Mouse (Mus musculus) intestine, postnatal 0 days (tissue): ENCODE results near the gene Apol8. TPM values are rescaled to one million over a fixed set of nuclear protein-coding genes. Genes with fewer than 3 reads are reported as not detected.
A peak's percentile ranks its signal among the peaks of the same experiment; 100 is the strongest.
"Not testable (repeated sequence)": the region's sequence is repeated elsewhere in the genome, so short reads cannot be mapped to it uniquely, and the experiment has no call there.

Source experiments
- ATAC-seq: fragments of 200-750 bp; cut with Nextera tagmentation; 2 replicates; pipeline ENCODE4 v1.8.0; 2017; ENCODE audit warnings: mild to moderate bottlenecking, moderate TSS enrichment, moderate library complexity
- H3K27ac ChIP-seq: fragments of 300-500 bp; sonication (generic); 2 replicates; pipeline ENCODE4 v1.5.1; 2014; ENCODE audit warnings: mild to moderate bottlenecking, low read depth, low read length, moderate library complexity
- H3K27me3 ChIP-seq: fragments of 300-500 bp; sonication (generic); replicated peaks from 2 replicates; pipeline ENCODE4 v1.6.1; 2014; ENCODE audit warnings: low read length, mixed read lengths; ENCODE audit not compliant: control insufficient read depth, insufficient read depth
- H3K36me3 ChIP-seq: fragments of 300-500 bp; sonication (generic); 2 replicates; pipeline ENCODE4 v1.6.1; 2014; ENCODE audit warnings: mild to moderate bottlenecking, moderate library complexity; ENCODE audit not compliant: control insufficient read depth, insufficient read depth
- H3K4me1 ChIP-seq: fragments of 300-500 bp; sonication (generic); replicated peaks from 2 replicates; pipeline ENCODE4 v1.6.1; 2014; ENCODE audit warnings: antibody characterized with exemption, low read length, mixed read lengths; ENCODE audit not compliant: control insufficient read depth, insufficient read depth
- H3K4me2 ChIP-seq: fragments of 300-500 bp; sonication (generic); replicated peaks from 2 replicates; pipeline ENCODE4 v1.6.1; 2014; ENCODE audit warnings: low read depth, mild to moderate bottlenecking, moderate library complexity
- H3K4me3 ChIP-seq: fragments of 300-500 bp; sonication (generic); 2 replicates; pipeline ENCODE4 v1.5.1; 2014; ENCODE audit warnings: low read depth, low read length
- H3K9ac ChIP-seq: fragments of 300-500 bp; sonication (generic); 2 replicates; pipeline ENCODE4 v1.6.1; 2014; ENCODE audit warnings: mild to moderate bottlenecking, low read depth, low read length
- H3K9me3 ChIP-seq: fragments of 300-500 bp; sonication (generic); 2 replicates; pipeline ENCODE4 v1.6.1; 2016; ENCODE audit warnings: mixed run types; ENCODE audit not compliant: control insufficient read depth
- CTCF ChIP-seq: sonication (generic); IDR thresholded peaks from 2 replicates; pipeline ENCODE4 v1.5.1; 2016; ENCODE audit warnings: low read depth, mild to moderate bottlenecking, control low read depth, antibody characterized with exemption, moderate library complexity
- WGBS: fragments of 180-500 bp; shearing (Covaris S2); extraction: QIAGEN DNeasy Blood & Tissue Kit; methylation state at CpG from one replicate; pipeline ENCODE4 v1.1.7; 2014; 5-methylcytosine and 5-hydroxymethylcytosine counted together
- polyA plus RNA-seq: library from polyadenylated mRNA; unstranded; fragments of >200 nt; fragmentation: Nextera tagmentation; extraction: Ambion mirVana; gene quantifications from 2 replicates; pipeline ENCODE4 v1.2.1, GENCODE M21; 2015

Apol8 gene
- polyA plus RNA-seq, 1 experiment from 2014 or later = not detected

GRCm38 (mm10) chr15:77740511-77741297 lies 16.1 kb downstream of the Apol8 start:
- H3K4me3 ChIP-seq = no peak overlapping the region
- no peaks in the 10 kb centered on the region for H3K4me1 ChIP-seq
- H3K9ac ChIP-seq = no peak overlapping the region
- ATAC-seq = peak; percentile 84
- H3K9me3 ChIP-seq = no peaks in the 10 kb centered on the region
- 54% methylated on average over 9 of the region's 9 CpGs for whole genome bisulfite sequencing
- peak; percentile 74 for TF ChIP-seq CTCF
- no peak overlapping the region for H3K4me2 ChIP-seq
- no peak overlapping the region for H3K27ac ChIP-seq
- no peaks in the 10 kb centered on the region for H3K36me3 ChIP-seq
- H3K27me3 ChIP-seq = peaks cover 9% of the 10 kb centered on the region

GRCm38 (mm10) chr15:77733903-77734302 lies 22.9 kb downstream of the Apol8 start:
- H3K9ac ChIP-seq, H3K4me1 ChIP-seq, H3K9me3 ChIP-seq, H3K27me3 ChIP-seq, H3K27ac ChIP-seq, H3K4me3 ChIP-seq, H3K4me2 ChIP-seq, H3K36me3 ChIP-seq: not testable (repeated sequence)
- 62% methylated on average over 4 of the region's 4 CpGs for WGBS
- ATAC-seq = peak; percentile 9; the same call in 1 of the 2 replicates

DNA sequence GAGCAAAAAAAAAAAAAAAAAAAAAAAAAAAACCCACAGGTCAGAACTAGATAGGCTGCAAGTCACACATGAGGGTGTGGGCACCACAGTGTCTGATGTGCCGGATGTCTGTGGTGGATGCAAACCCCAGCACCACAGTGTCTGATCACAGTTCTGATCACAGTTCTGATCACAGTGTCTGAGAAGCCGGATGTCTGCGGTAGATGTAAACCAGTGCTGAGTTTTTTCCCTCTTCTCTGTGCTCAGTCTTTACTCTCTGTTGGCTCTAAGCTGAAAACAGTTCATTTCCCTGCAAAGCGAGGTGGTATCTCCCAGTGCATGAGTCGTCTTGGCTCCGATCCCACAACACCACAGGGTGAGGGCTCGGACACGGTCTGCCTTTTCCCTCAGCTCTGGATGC lies 23.4 kb downstream of the Apol8 start:
- WGBS = 57% methylated on average over 8 of the region's 8 CpGs
- not testable (repeated sequence) for H3K27me3 ChIP-seq, H3K27ac ChIP-seq, H3K4me3 ChIP-seq, H3K9ac ChIP-seq, H3K9me3 ChIP-seq, ATAC-seq, H3K36me3 ChIP-seq, H3K4me1 ChIP-seq, H3K4me2 ChIP-seq

- not testable (repeated sequence) for H3K27me3 ChIP-seq, H3K4me1 ChIP-seq, H3K4me3 ChIP-seq, H3K27ac ChIP-seq, H3K9me3 ChIP-seq, ATAC-seq, H3K4me2 ChIP-seq, H3K9ac ChIP-seq, H3K36me3 ChIP-seq
- WGBS = 79% methylated on average over 10 of the region's 10 CpGs
Observed at GRCm38 (mm10) chr15:77732851-77733250, 24.0 kb downstream of the Apol8 start.

GRCm38 (mm10) chr15:77731605-77732004 lies 25.2 kb downstream of the Apol8 start:
- no peak for TF ChIP-seq CTCF
- H3K9me3 ChIP-seq = no peaks in the 10 kb centered on the region
- H3K27ac ChIP-seq = no peak overlapping the region
- ATAC-seq = no peak
- H3K27me3 ChIP-seq = no peaks in the 10 kb centered on the region
- no peak overlapping the region for H3K4me2 ChIP-seq
- no peak overlapping the region for H3K4me3 ChIP-seq
- no peaks in the 10 kb centered on the region for H3K4me1 ChIP-seq
- WGBS = 88% methylated on average over 5 of the region's 5 CpGs
- no peaks in the 10 kb centered on the region for H3K36me3 ChIP-seq
- H3K9ac ChIP-seq = no peak overlapping the region

DNA sequence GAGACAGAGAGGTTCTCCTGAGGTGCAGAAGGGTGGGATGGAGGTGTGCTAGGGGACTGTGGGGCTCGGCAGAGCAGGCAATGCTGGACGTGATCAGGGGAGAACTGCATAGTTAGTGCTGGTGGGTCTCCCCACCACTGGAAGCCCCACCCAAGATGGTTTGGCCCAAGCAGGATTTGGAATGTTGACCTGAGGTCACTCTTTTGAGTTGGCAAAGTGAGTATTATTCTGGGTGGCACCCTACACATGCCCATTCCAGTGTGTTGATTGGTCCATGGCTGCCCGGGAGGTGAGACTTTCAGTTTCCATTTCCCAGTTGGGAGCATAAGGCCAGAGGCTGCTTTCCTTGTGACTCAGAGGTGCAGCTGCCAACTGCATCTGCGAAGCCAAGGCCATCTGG lies 28.1 kb downstream of the Apol8 start, which contains the start of gene Apol9b:
Gene Apol9b, plus strand, starts transcription at position 301 of the 400 bp plus-strand sequence.
- H3K4me2 ChIP-seq, H3K27me3 ChIP-seq, H3K27ac ChIP-seq, H3K4me1 ChIP-seq, H3K9me3 ChIP-seq, H3K9ac ChIP-seq, H3K4me3 ChIP-seq, H3K36me3 ChIP-seq: not testable (repeated sequence)
- WGBS = no CpG with 5 or more reads among the region's 4 CpGs
- ATAC-seq = peak; percentile 64

DNA sequence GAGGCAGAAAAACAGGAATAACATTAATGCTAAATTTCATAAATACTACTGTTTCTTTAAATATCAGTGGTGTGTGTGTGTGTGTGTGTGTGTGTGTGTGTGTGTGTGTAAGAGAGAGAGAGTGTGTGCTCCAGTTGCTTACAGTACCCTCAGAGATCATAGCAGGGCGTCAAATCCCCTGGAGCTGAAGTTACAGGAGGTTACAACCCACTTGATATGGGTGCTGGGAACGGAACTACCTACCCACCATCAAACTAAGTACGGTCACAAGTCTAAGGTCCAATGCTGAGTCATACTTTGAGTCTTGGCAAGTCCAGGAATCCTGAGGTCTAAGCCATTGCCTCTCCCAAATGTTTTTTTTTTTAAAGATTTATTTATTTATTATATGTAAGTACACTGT lies 29.1 kb downstream of the Apol8 start:
- H3K36me3 ChIP-seq, H3K4me3 ChIP-seq, H3K4me1 ChIP-seq, H3K4me2 ChIP-seq, H3K9me3 ChIP-seq, H3K27ac ChIP-seq, ATAC-seq, H3K9ac ChIP-seq, H3K27me3 ChIP-seq: not testable (repeated sequence)
- 81% methylated on average over 3 of the region's 3 CpGs for WGBS
